Mouse (Mus musculus): ENCODE measurements around the gene Nlk.

- TF ChIP-seq CHD1 (IDR thresholded peaks at IDR 0.05; ENCODE audit: low read depth, low read length) (no peak), NELFE (IDR thresholded peaks at IDR 0.05; ENCODE audit: low read depth, low read length) (no peak), TBP (conservative IDR thresholded peaks at IDR 0.05; ENCODE audit: low read depth, low read length) (no peak), POLR2A (IDR thresholded peaks at IDR 0.05; ENCODE audit: low read depth, low read length) (no peak), POLR2AphosphoS2 (IDR thresholded peaks at IDR 0.05; ENCODE audit: low read depth, low read length) (no peak), CTCF (conservative IDR thresholded peaks at IDR 0.05 in 1 of 2, IDR thresholded peaks at IDR 0.05 in 1 of 2; ENCODE audit: low read depth in 2 of 2, low read length in 2 of 2) (no peak), HCFC1 (IDR thresholded peaks at IDR 0.05; ENCODE audit: low read depth, low read length) (no peak), USF2 (conservative IDR thresholded peaks at IDR 0.05; ENCODE audit: low read depth, low read length) (no peak)
Observed at GRCm38 (mm10) chr11:78596750-78597149, 100.4 kb downstream of the Nlk start.
